Mouse (Mus musculus) T-helper 1 cell (primary cell): Measurements from ENCODE around the gene 9030624G23Rik.
"Not testable (repeated sequence)": the region's sequence is repeated elsewhere in the genome, so short reads cannot be mapped to it uniquely, and the experiment has no call there.

Source experiments
- in situ Hi-C: fragments of 300-600 bp; cut with MboI, MseI; formaldehyde crosslinking; loops from one replicate; pipeline ENCODE4 v1.15.1; 2025; ENCODE audit warnings: high pct_unique_total_duplicates

Gene 9030624G23Rik

GRCm38 (mm10) chr12:24097108-24097520, at the start of gene 9030624G23Rik:
Gene 9030624G23Rik, minus strand, starts transcription at chr12:24097246.
- in situ Hi-C loops: not testable (repeated sequence)

GRCm38 (mm10) chr12:24083096-24083495, 13.9 kb downstream of the 9030624G23Rik start:
- in situ Hi-C loops: not testable (repeated sequence)
